Mouse (Mus musculus) neural tube, embryonic 14.5 days (tissue): Measurements from ENCODE around the gene Fto. TPM values are rescaled to one million over a fixed set of nuclear protein-coding genes. Genes with fewer than 3 reads are reported as not detected.

Experiments used
- ATAC-seq: fragments of 200-750 bp; cut with Nextera tagmentation; 2 replicates; pipeline ENCODE4 v1.8.0; 2017; ENCODE audit warnings: low read depth, mild to moderate bottlenecking, moderate TSS enrichment, moderate library complexity
- H3K27ac ChIP-seq: fragments of 300-500 bp; sonication (generic); 2 replicates; pipeline ENCODE4 v1.5.1; 2014; ENCODE audit warnings: low read depth, mild to moderate bottlenecking, control low read depth, low read length, moderate library complexity, mixed read lengths
- H3K27me3 ChIP-seq: fragments of 300-500 bp; sonication (generic); 2 replicates; pipeline ENCODE4 v1.6.1; 2014; ENCODE audit warnings: low read length; ENCODE audit not compliant: control insufficient read depth, insufficient read depth
- H3K36me3 ChIP-seq: fragments of 300-500 bp; sonication (generic); 2 replicates; pipeline ENCODE4 v1.6.1; 2014; ENCODE audit warnings: low read length, mixed read lengths; ENCODE audit not compliant: control insufficient read depth, insufficient read depth
- H3K4me1 ChIP-seq: fragments of 300-500 bp; sonication (generic); 2 replicates; pipeline ENCODE4 v1.6.1; 2014; ENCODE audit warnings: low read length; ENCODE audit not compliant: control insufficient read depth, insufficient read depth
- H3K4me2 ChIP-seq: fragments of 300-500 bp; sonication (generic); 2 replicates; pipeline ENCODE4 v1.6.1; 2014; ENCODE audit warnings: mild to moderate bottlenecking, low read depth, low read length, control low read depth
- H3K4me3 ChIP-seq: fragments of 300-500 bp; sonication (generic); 2 replicates; pipeline ENCODE4 v1.5.1; 2014; ENCODE audit warnings: low read depth, low read length, control low read depth, mixed read lengths
- H3K9ac ChIP-seq: fragments of 300-500 bp; sonication (generic); replicated peaks from 2 replicates; pipeline ENCODE4 v1.6.1; 2014; ENCODE audit warnings: low read depth, mild to moderate bottlenecking, control low read depth, low read length, mixed read lengths
- H3K9me3 ChIP-seq: fragments of 300-500 bp; sonication (generic); 2 replicates; pipeline ENCODE4 v1.6.1; 2016; ENCODE audit warnings: low read length; ENCODE audit not compliant: control insufficient read depth
- WGBS: fragments of 180-500 bp; shearing (Covaris S2); extraction: QIAGEN DNeasy Blood & Tissue Kit; methylation state at CpG from one replicate; pipeline ENCODE4 v1.1.7; 2014; 5-methylcytosine and 5-hydroxymethylcytosine counted together
- polyA plus RNA-seq: library from polyadenylated mRNA; unstranded; fragments of >200 nt; fragmentation: Nextera tagmentation; extraction: Ambion mirVana; gene quantifications from 2 replicates; pipeline ENCODE4 v1.2.1, GENCODE M21; 2014

Fto gene
- polyA plus RNA-seq, 1 experiment from 2014 or later = 144 TPM

DNA sequence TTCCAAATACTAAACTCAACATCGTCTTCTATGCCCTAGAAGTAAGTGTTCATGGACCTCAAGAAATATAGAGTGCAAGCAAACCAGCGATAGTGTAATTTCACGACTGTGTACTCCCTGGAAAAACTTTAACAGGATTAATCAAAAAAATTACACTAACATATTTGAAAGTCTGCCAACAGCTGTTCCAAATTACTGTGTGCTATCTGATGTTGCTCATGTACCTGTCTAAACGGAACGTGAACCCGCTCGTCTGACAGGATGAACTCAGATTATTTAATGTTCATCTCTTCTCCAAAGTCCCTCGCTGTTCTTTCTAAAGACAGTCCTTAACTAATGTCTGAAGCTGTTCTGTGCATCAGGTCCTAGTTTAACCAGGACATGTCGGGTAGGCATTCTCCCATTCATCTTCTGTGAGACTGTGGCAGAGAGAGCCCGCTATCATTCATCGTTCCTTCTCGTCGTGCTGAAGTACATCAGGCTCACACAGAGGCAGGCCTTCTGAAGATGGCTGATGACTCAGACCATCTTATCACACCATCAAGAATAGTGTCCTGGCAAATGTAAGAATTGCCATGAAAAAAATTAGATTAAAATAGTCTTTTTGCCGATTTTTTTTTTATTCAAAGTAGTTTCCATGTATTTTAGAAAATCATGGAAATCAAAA is 93.4 kb downstream of the Fto start:
- Histone ChIP-seq H3K9me3 (no peaks in the 10 kb centered on the region), H3K4me3 (no peak overlapping the region), H3K9ac (no peak overlapping the region), H3K4me2 (no peak overlapping the region), H3K36me3 (no peaks in the 10 kb centered on the region), H3K4me1 (no peaks in the 10 kb centered on the region), H3K27ac (no peak overlapping the region), H3K27me3 (no peaks in the 10 kb centered on the region)
- WGBS = 91% methylated on average over 14 of the region's 14 CpGs
- ATAC-seq = no peak

DNA sequence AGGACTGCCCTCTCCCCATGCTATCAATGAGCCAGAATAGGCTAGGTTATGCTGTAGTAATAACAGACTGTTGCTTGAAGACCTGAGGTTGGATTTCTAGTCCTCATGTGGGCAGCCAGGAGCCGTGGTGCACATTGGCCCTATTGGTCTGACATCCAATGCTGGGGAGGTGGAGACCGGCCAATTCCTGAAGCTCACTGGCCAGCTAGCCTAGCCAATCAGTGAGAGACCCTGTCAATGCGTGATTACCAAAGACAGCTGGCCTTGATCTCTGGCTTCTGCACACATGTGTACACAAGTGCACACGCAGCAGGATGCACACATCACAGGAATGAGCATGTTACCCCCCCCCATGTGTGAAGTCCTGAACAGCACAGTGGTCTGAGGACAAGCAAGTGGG is 94.6 kb downstream of the Fto start:
- Histone ChIP-seq H3K9me3 (no peaks in the 10 kb centered on the region), H3K27me3 (no peaks in the 10 kb centered on the region), H3K4me3 (no peak overlapping the region), H3K27ac (no peak overlapping the region), H3K9ac (no peak overlapping the region), H3K4me2 (no peak overlapping the region), H3K36me3 (no peaks in the 10 kb centered on the region), H3K4me1 (no peaks in the 10 kb centered on the region)
- 85% methylated on average over 4 of the region's 4 CpGs for WGBS
- ATAC-seq = no peak

DNA sequence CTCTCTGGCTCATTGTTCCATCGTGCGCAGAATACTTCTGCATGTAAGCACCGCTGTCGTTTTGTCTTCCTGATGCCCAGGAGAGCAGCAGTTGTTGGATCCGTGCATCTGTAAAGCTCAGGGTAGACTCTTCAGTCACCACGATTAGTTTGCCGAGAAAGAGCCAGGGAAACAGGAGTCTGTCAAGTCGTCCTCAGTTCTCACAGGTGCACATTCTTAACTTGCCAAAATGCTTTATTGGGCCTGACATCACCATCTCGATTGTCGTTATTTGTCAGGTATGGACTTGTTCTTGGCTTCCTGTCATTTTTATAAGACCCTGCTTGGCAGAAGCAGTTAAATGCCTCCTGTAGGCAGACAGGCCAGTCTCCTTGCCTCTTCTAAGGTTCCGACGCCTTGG is 96.7 kb downstream of the Fto start:
- no peak overlapping the region for H3K9ac ChIP-seq
- H3K4me2 ChIP-seq = no peak overlapping the region
- WGBS = 88% methylated on average over 12 of the region's 12 CpGs
- H3K4me1 ChIP-seq = no peaks in the 10 kb centered on the region
- H3K36me3 ChIP-seq = no peaks in the 10 kb centered on the region
- H3K4me3 ChIP-seq = no peak overlapping the region
- no peak overlapping the region for H3K27ac ChIP-seq
- no peaks in the 10 kb centered on the region for H3K27me3 ChIP-seq
- H3K9me3 ChIP-seq = no peaks in the 10 kb centered on the region
- ATAC-seq = no peak

DNA sequence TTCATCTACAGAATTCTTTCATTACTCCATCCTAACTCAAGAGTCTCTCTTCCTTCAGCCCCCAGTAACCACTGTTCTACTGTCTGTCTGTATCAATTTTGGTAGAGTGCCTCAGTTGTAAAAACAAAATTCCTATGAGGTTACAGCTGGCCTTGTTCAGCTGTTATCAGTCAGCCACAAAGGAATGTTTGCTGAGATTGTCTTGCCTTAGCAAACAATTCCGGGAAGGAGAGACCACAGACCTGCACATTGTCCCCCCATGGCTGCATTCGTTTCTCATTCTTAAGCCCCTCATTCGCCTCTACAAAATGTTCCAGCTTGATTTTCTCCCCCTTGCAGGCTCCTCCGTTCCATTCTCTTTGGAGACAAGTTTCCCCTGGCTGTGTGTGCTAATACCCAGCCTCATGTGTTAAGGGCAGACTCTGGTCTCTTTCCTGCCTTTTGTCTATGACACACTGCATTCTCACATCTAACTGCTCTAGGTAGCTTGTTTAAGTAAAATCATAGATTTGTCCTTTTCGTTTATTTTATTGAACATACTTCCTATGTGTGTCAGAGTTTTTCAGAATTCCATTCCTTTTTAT is 111.3 kb downstream of the Fto start:
- no peak for ATAC-seq
- Histone ChIP-seq H3K36me3 (no peaks in the 10 kb centered on the region), H3K4me1 (no peaks in the 10 kb centered on the region), H3K9ac (no peak overlapping the region), H3K4me3 (no peak overlapping the region), H3K9me3 (no peaks in the 10 kb centered on the region), H3K27me3 (no peaks in the 10 kb centered on the region), H3K4me2 (no peak overlapping the region), H3K27ac (no peak overlapping the region)
- WGBS = 90% methylated on average over 5 of the region's 5 CpGs

- WGBS = 87% methylated on average over 10 of the region's 10 CpGs
- no peak overlapping the region for H3K27ac ChIP-seq
- no peak overlapping the region for H3K4me2 ChIP-seq
- no peaks in the 10 kb centered on the region for H3K27me3 ChIP-seq
- H3K4me3 ChIP-seq = no peak overlapping the region
- no peak overlapping the region for H3K9ac ChIP-seq
- H3K4me1 ChIP-seq = no peaks in the 10 kb centered on the region
- ATAC-seq = no peak
- H3K36me3 ChIP-seq = no peaks in the 10 kb centered on the region
- no peaks in the 10 kb centered on the region for H3K9me3 ChIP-seq
Observed at GRCm38 (mm10) chr8:91425251-91425866, 112.0 kb downstream of the Fto start.

GRCm38 (mm10) chr8:91426496-91426895 is 113.2 kb downstream of the Fto start:
- no peak overlapping the region for H3K9ac ChIP-seq
- no peak overlapping the region for H3K4me3 ChIP-seq
- no peak overlapping the region for H3K4me2 ChIP-seq
- H3K27ac ChIP-seq = no peak overlapping the region
- H3K9me3 ChIP-seq = no peaks in the 10 kb centered on the region
- H3K27me3 ChIP-seq = no peaks in the 10 kb centered on the region
- 95% methylated on average over 1 of the region's 1 CpGs for WGBS
- no peaks in the 10 kb centered on the region for H3K36me3 ChIP-seq
- no peak for ATAC-seq
- no peaks in the 10 kb centered on the region for H3K4me1 ChIP-seq

DNA sequence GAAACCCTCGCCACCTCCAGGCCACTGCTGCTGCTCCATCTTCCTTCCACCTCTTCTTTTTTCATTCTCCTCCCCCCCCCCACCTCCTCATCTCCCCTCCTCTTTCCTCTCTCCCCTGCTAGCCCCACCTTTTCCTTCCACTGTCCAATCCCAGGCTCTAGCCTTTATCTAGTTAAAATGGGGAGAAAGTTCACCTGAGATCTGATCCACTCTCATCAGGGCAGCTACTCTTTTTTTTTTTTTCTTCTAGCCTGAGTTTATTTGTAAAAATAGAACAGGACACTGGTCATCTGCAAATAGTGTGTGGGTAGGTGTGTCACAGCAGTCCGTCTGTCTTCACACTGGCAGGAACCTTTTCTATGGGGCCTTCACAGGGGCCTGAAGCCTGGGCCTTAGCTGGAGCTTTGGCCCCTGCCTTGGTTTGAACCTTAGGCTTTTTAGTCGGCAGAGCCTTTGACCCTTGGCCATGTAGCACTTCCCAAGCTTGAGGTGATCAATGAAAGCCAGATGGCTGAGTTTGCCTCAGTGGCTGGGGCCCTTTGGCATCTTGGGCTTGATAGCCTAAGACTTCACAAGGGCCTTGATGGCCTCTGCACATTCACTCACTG is 117.1 kb downstream of the Fto start:
- WGBS = 95% methylated on average over 3 of the region's 3 CpGs
- Histone ChIP-seq H3K27ac (no peak overlapping the region), H3K4me3 (no peak overlapping the region), H3K4me1 (no peaks in the 10 kb centered on the region), H3K27me3 (no peaks in the 10 kb centered on the region), H3K9me3 (no peaks in the 10 kb centered on the region), H3K9ac (no peak overlapping the region), H3K4me2 (no peak overlapping the region), H3K36me3 (no peaks in the 10 kb centered on the region)
- no peak for ATAC-seq

GRCm38 (mm10) chr8:91436036-91436435 is 122.7 kb downstream of the Fto start:
- H3K4me1 ChIP-seq = no peaks in the 10 kb centered on the region
- WGBS = 98% methylated on average over 15 of the region's 15 CpGs
- H3K36me3 ChIP-seq = no peaks in the 10 kb centered on the region
- H3K9ac ChIP-seq = no peak overlapping the region
- ATAC-seq = no peak
- H3K4me3 ChIP-seq = no peak overlapping the region
- H3K9me3 ChIP-seq = no peaks in the 10 kb centered on the region
- no peak overlapping the region for H3K27ac ChIP-seq
- H3K27me3 ChIP-seq = no peaks in the 10 kb centered on the region
- H3K4me2 ChIP-seq = no peak overlapping the region

DNA sequence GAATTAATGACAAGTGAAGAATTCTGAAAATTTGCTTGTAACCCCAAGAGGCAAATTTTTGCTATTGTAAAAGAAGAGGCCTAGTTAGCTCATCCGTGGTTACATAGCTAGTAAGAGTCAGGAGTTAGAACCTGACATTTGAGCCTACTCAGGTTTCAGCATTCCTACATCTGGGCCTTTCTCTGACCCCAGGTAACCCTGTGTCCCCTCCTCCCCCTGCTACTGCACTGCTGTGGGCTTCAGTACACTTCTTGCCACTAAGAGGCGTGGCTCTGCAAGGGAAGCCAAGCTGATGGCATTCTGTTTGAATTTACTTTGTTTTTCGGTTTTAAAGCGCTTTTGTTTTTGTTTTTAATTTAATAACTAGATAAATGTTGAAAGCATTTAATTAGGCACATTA is 130.6 kb downstream of the Fto start:
- WGBS = 80% methylated on average over 4 of the region's 4 CpGs
- H3K9ac ChIP-seq = no peak overlapping the region
- H3K9me3 ChIP-seq = no peaks in the 10 kb centered on the region
- H3K27ac ChIP-seq = no peak overlapping the region
- no peak overlapping the region for H3K4me2 ChIP-seq
- ATAC-seq = no peak
- no peaks in the 10 kb centered on the region for H3K36me3 ChIP-seq
- H3K4me1 ChIP-seq = peaks cover 5% of the 10 kb centered on the region; the same call in 1 of the 2 replicates
- H3K4me3 ChIP-seq = no peak overlapping the region
- H3K27me3 ChIP-seq = no peaks in the 10 kb centered on the region
